Comparison of ENCODE assay signal across 9 mouse cellular contexts in the genomic region with DNA sequence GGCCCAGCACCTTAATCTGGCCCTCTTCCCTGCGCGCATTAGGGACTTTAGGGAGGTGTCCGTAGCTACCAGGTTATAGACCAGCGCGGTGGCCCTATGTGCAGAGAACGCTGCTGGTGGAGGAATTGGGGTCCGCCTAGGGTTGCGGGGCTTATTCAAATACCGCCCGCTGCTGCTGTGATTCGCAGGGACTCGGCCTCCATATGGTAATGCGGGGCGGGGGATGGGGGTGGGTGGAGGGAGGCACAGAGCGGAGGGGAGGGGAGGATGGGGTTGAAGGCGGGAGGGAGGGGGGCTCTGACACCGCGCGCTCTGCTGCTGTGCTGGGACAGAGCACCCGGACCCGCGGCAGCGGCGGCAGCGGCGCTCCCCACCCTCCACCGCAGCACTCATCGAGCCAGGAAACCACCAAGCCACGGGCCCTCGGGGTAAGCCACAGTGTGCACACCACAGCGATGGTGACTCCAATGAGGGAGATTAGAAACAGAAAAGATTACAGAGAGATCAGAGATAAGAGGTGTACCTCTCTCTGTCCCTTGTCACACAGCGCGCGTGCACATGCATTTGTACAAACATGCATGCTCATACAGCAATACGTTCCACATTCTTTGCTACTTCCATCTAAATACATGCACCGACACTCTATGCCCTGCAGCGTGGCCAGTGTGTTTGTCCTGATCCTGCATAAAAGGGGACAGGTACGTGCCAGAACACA.
DNase-seq lines count a peak whose midpoint lies in the region; ATAC-seq lines count a peak whose summit lies in the region.
"Had no signal": no experiment of that assay in that cellular context is flagged by ENCODE, and none has a peak within 500 bp of the region (broad histone marks: within the 10 kb centered on the region; RNA-seq: fewer than 3 reads in every experiment).

No protein-coding gene starts in this region.

- H3K4me1 ChIP-seq in kidney, embryonic 16.5 days (ENCODE audit: insufficient read depth, low read length): peaks cover 3% of the 10 kb centered on the region; the same call in 1 of the 2 replicates
- H3K4me1 ChIP-seq in hindbrain, embryonic 12.5 days: no peaks in the 10 kb centered on the region
- H3K4me1 ChIP-seq in midbrain, embryonic 12.5 days: no peaks in the 10 kb centered on the region
- H3K4me1 ChIP-seq in liver, embryonic 11.5 days (replicated peaks; ENCODE audit: control insufficient read depth, insufficient read depth, low read length): no peaks in the 10 kb centered on the region

- no peak for ATAC-seq in kidney, embryonic 16.5 days (ENCODE audit: low FRiP score, low TSS enrichment)
- peak; percentile 58 for ATAC-seq in hindbrain, embryonic 12.5 days (ENCODE audit: low FRiP score)
- peak; percentile 44 for ATAC-seq in midbrain, embryonic 12.5 days (ENCODE audit: low FRiP score, low read depth)
- no peak for ATAC-seq in activated CD4-positive, CD25-positive, alpha-beta regulatory T cell, adult 4 months
- ATAC-seq in liver, embryonic 11.5 days (replicated peaks; ENCODE audit: low FRiP score): no peak

- no peaks in the 10 kb centered on the region for H3K36me3 ChIP-seq in kidney, embryonic 16.5 days (ENCODE audit: insufficient read depth, low read length)
- no peaks in the 10 kb centered on the region for H3K36me3 ChIP-seq in hindbrain, embryonic 12.5 days
- no peaks in the 10 kb centered on the region for H3K36me3 ChIP-seq in midbrain, embryonic 12.5 days
- H3K36me3 ChIP-seq in liver, embryonic 11.5 days (ENCODE audit: control insufficient read depth, insufficient read depth, low read length): no peaks in the 10 kb centered on the region

- no peak overlapping the region for H3K27ac ChIP-seq in kidney, embryonic 16.5 days (ENCODE audit: low read length)
- H3K27ac ChIP-seq in hindbrain, embryonic 12.5 days: peak overlapping the region; percentile 100
- H3K27ac ChIP-seq in midbrain, embryonic 12.5 days (replicated peaks): peak overlapping the region; percentile 100
- H3K27ac ChIP-seq in liver, embryonic 11.5 days (ENCODE audit: low read depth, low read length): no peak overlapping the region
- H3K27ac ChIP-seq: liver, embryonic 14.5 days had no signal

- H3K27me3 ChIP-seq in kidney, embryonic 16.5 days (ENCODE audit: insufficient read depth, low read length): peaks cover 81% of the 10 kb centered on the region
- peaks cover 18% of the 10 kb centered on the region; the same call in 1 of the 2 replicates for H3K27me3 ChIP-seq in hindbrain, embryonic 12.5 days
- peaks cover 11% of the 10 kb centered on the region for H3K27me3 ChIP-seq in midbrain, embryonic 12.5 days
- H3K27me3 ChIP-seq in liver, embryonic 11.5 days (replicated peaks; ENCODE audit: control insufficient read depth, insufficient read depth, low read length): peaks cover 95% of the 10 kb centered on the region

- H3K4me3 ChIP-seq in kidney, embryonic 16.5 days (ENCODE audit: low read length): peak overlapping the region; percentile 36
- peak overlapping the region; percentile 84 for H3K4me3 ChIP-seq in hindbrain, embryonic 12.5 days
- H3K4me3 ChIP-seq in midbrain, embryonic 12.5 days: peak overlapping the region; percentile 92
- no peak overlapping the region for H3K4me3 ChIP-seq in liver, embryonic 11.5 days (ENCODE audit: low read depth, low read length)

- H3K9me3 ChIP-seq in kidney, embryonic 16.5 days (ENCODE audit: low read length): peaks cover 4% of the 10 kb centered on the region; the same call in 1 of the 2 replicates
- H3K9me3 ChIP-seq in hindbrain, embryonic 12.5 days (replicated peaks): no peaks in the 10 kb centered on the region
- no peaks in the 10 kb centered on the region for H3K9me3 ChIP-seq in midbrain, embryonic 12.5 days
- H3K9me3 ChIP-seq in liver, embryonic 11.5 days (ENCODE audit: control insufficient read depth, low read length): no peaks in the 10 kb centered on the region

- no peak for DNase-seq in kidney, adult 18-20 months
- DNase-seq in cerebellum, adult 9-10 months: peak; percentile 80
- no peak for DNase-seq in liver, embryonic 11.5 days (ENCODE audit: low spot score)
- DNase-seq in lung, postnatal 14 days: no peak

- peak overlapping the region; percentile 37 for H3K4me2 ChIP-seq in kidney, embryonic 16.5 days (replicated peaks; ENCODE audit: low read depth, low read length)
- H3K4me2 ChIP-seq in hindbrain, embryonic 12.5 days (replicated peaks): peak overlapping the region; percentile 69
- peak overlapping the region; percentile 68 for H3K4me2 ChIP-seq in midbrain, embryonic 12.5 days (replicated peaks)
- no peak overlapping the region for H3K4me2 ChIP-seq in liver, embryonic 11.5 days

- no peak overlapping the region; the same call in 1 of the 2 replicates for H3K9ac ChIP-seq in kidney, embryonic 16.5 days (replicated peaks; ENCODE audit: low read length)
- peak overlapping the region; percentile 100 for H3K9ac ChIP-seq in hindbrain, embryonic 12.5 days
- peak overlapping the region; percentile 100 for H3K9ac ChIP-seq in midbrain, embryonic 12.5 days (replicated peaks)
- no peak overlapping the region for H3K9ac ChIP-seq in liver, embryonic 11.5 days (ENCODE audit: low read depth, low read length)
- H3K9ac ChIP-seq: liver, embryonic 14.5 days had no signal

- WGBS in kidney, embryonic 16.5 days: under 1% methylated on average over 36 of the region's 38 CpGs
- WGBS in hindbrain, embryonic 12.5 days: under 1% methylated on average over 31 of the region's 38 CpGs
- WGBS in midbrain, embryonic 12.5 days: under 1% methylated on average over 37 of the region's 38 CpGs
- WGBS in liver, embryonic 11.5 days: 2% methylated on average over 37 of the region's 38 CpGs

Comparison
In these comparisons a context has a peak if more than half of its experiments do, and no peak if none do; other contexts are left out.
1. ATAC-seq: peak in hindbrain, embryonic 12.5 days (single experiment) and midbrain, embryonic 12.5 days (single experiment); none in kidney, embryonic 16.5 days (single experiment), activated CD4-positive, CD25-positive, alpha-beta regulatory T cell, adult 4 months (single experiment) and liver, embryonic 11.5 days (single experiment).
2. H3K27ac ChIP-seq: peak in hindbrain, embryonic 12.5 days (single experiment) and midbrain, embryonic 12.5 days (single experiment); none in kidney, embryonic 16.5 days (single experiment) and liver, embryonic 11.5 days (single experiment).
3. H3K9ac ChIP-seq: peak in hindbrain, embryonic 12.5 days (single experiment) and midbrain, embryonic 12.5 days (single experiment); none in kidney, embryonic 16.5 days (single experiment) and liver, embryonic 11.5 days (single experiment).